Mouse (Mus musculus) stomach, postnatal 0 days (tissue): ENCODE measurements around the gene Fam131c.
A peak's percentile ranks its signal among the peaks of the same experiment; 100 is the strongest.

ENCODE experiments used
- CTCF ChIP-seq: IDR thresholded peaks from 2 replicates; pipeline ENCODE4 v1.5.1; 2016; ENCODE audit warnings: antibody characterized with exemption, low read depth, mild to moderate bottlenecking, moderate library complexity
- EP300 ChIP-seq: optimal IDR thresholded peaks from 2 replicates; pipeline ENCODE3; 2016; ENCODE audit warnings: antibody characterized with exemption

- peak; percentile 96 for TF ChIP-seq CTCF
- no peak for TF ChIP-seq EP300
Observed at GRCm38 (mm10) chr4:141362937-141363548, 5.0 kb upstream of the Fam131c start.
